Mouse (Mus musculus) heart, adult 2 months (tissue): ENCODE measurements around the gene Tspear. TPM values are rescaled to one million over a fixed set of nuclear protein-coding genes. Genes with fewer than 3 reads are reported as not detected.
"Not testable (repeated sequence)": the region's sequence is repeated elsewhere in the genome, so short reads cannot be mapped to it uniquely, and the experiment has no call there.

ENCODE experiments used
- DNase-seq, 2 experiments: peaks; one replicate each; pipeline ENCODE4 v3.0.0; 2021
- H3K27ac ChIP-seq: fragments of 200-600 bp; 2 replicates; pipeline ENCODE4 v1.8.1; 2022
- H3K27me3 ChIP-seq: fragments of 200-500 bp; 2 replicates; pipeline ENCODE4 v1.6.1; 2012; ENCODE audit warnings: mild to moderate bottlenecking, low read length, inconsistent platforms, mixed read lengths; ENCODE audit not compliant: control insufficient read depth, insufficient read depth
- H3K36me3 ChIP-seq: fragments of 200-500 bp; 2 replicates; pipeline ENCODE4 v1.6.1; 2012; ENCODE audit warnings: low read length, inconsistent platforms; ENCODE audit not compliant: control insufficient read depth, insufficient read depth
- H3K4me1 ChIP-seq: fragments of 200-500 bp; 2 replicates; pipeline ENCODE4 v1.6.1; 2011; ENCODE audit warnings: low read length; ENCODE audit not compliant: control insufficient read depth, insufficient read depth
- H3K4me3 ChIP-seq: fragments of 200-600 bp; 2 replicates; pipeline ENCODE4 v1.8.1; 2022
- H3K79me2 ChIP-seq: fragments of 200-500 bp; replicated peaks from 2 replicates; pipeline ENCODE4 v1.6.1; 2012; ENCODE audit warnings: mild to moderate bottlenecking, inconsistent platforms, low read length, moderate library complexity, mixed read lengths; ENCODE audit not compliant: control insufficient read depth, insufficient read depth
- H3K9ac ChIP-seq: fragments of 200-500 bp; 2 replicates; pipeline ENCODE4 v1.6.1; 2012; ENCODE audit warnings: low read depth, mild to moderate bottlenecking, control low read depth, inconsistent platforms, low read length, mixed read lengths
- CTCF ChIP-seq: fragments of 200-600 bp; IDR thresholded peaks from 2 replicates; pipeline ENCODE4 v1.8.1; 2022; ENCODE audit warnings: antibody characterized with exemption, mild to moderate bottlenecking, moderate library complexity
- EP300 ChIP-seq: fragments of 200-500 bp; IDR thresholded peaks from 2 replicates; pipeline ENCODE4 v1.6.1; 2011; ENCODE audit warnings: low read depth, low read length, control low read depth; ENCODE audit not compliant: insufficient read depth
- POLR2A ChIP-seq: fragments of 200-500 bp; IDR thresholded peaks from 2 replicates; pipeline ENCODE4 v1.6.1; 2011; ENCODE audit warnings: mild to moderate bottlenecking, low read depth, low read length, control low read depth; ENCODE audit not compliant: insufficient read depth
- WGBS: fragments of 180-500 bp; shearing (Covaris S2); methylation state at CpG from one replicate; pipeline ENCODE4 v1.1.7; 2018; 5-methylcytosine and 5-hydroxymethylcytosine counted together
- intact Hi-C: fragments of 180-260 bp; cut with DNase I; formaldehyde crosslinking; loops from one replicate; pipeline ENCODE4 v1.15.1; 2025
- polyA plus RNA-seq: library from polyadenylated mRNA; depleted of rRNA; stranded (reverse); fragments of >200 nt; gene quantifications from 2 replicates; pipeline ENCODE4 v1.2.3, GENCODE M21; 2012
- total RNA-seq, 2 experiments: library from RNA; stranded (reverse); gene quantifications; 2 replicates each; pipeline ENCODE4 v1.2.3; 2021

Gene Tspear
- total and polyA plus RNA-seq, 3 experiments = not detected

GRCm38 (mm10) chr10:77751254-77751653 lies 64.9 kb downstream of the Tspear start, which contains the start of gene Gm9736:
Gene Gm9736, minus strand, starts transcription at chr10:77751354.
- H3K79me2 ChIP-seq, H3K4me3 ChIP-seq, H3K4me1 ChIP-seq, H3K9ac ChIP-seq, intact Hi-C loops, DNase-seq, H3K27me3 ChIP-seq, H3K36me3 ChIP-seq, H3K27ac ChIP-seq: not testable (repeated sequence)
- 45% methylated on average over 1 of the region's 1 CpGs for WGBS

DNA sequence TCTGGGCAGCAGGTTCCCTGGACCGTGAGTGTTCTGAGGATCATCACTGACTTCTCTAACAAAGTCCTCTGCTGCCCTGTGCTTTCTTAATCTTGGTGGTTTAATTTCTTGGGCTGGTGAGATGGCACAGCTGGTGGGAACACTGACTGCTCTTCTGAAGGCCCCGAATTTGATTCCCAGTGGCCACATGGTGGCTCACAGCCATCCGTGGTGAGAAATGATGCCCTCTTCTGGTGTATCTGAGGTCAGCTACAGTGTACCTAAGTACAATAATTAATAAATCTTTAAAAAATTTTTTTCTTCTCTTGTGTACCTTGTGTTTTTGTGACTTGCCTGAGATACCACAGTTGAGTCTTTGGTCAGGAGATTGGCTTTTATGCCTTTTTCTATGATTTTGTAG lies 65.9 kb downstream of the Tspear start:
- H3K27ac ChIP-seq, H3K79me2 ChIP-seq, H3K27me3 ChIP-seq, H3K4me1 ChIP-seq, H3K4me3 ChIP-seq, H3K36me3 ChIP-seq, DNase-seq, intact Hi-C loops, H3K9ac ChIP-seq: not testable (repeated sequence)
- 53% methylated on average over 3 of the region's 3 CpGs for WGBS
- 0 out of 2 replicates have a peak, but pooled peaks have one; percentile 12 for TF ChIP-seq CTCF

- H3K27ac ChIP-seq = no peak overlapping the region
- no peaks in the 10 kb centered on the region for H3K27me3 ChIP-seq
- no peak overlapping the region for H3K9ac ChIP-seq
- no peak for DNase-seq
- H3K4me1 ChIP-seq = no peaks in the 10 kb centered on the region
- no peak overlapping the region for H3K4me3 ChIP-seq
- intact Hi-C loops = no loop called here
- TF ChIP-seq POLR2A (no peak), CTCF (peak; percentile 31)
- no peaks in the 10 kb centered on the region for H3K36me3 ChIP-seq
- no peaks in the 10 kb centered on the region for H3K79me2 ChIP-seq
Measured at GRCm38 (mm10) chr10:77753448-77753847, 67.1 kb downstream of the Tspear start.

DNA sequence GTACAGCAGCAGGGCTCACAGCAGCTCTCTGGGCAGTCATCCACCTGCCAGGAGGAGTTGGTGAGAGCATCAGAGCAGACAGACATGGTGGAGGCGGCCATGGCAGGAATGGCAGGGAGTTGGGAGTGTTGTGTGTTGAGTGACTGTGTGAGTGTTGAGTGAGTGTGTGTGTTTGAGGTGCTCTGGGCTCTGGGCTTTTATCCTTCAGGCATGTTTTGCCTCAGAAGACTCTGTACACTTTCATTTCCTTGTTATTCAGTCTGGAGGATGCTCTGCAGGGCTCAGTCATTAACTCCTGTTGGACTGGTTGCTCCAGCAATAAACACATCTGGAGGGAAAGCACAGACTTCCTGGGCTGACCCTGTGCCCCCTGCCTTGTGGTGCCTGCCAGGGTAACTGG lies 73.2 kb downstream of the Tspear start, which contains the start of gene Gm3233:
TSS of gene Gm3233 (minus strand) at position 101 of the 400 bp plus-strand sequence.
- H3K4me3 ChIP-seq, H3K79me2 ChIP-seq, H3K27ac ChIP-seq, H3K4me1 ChIP-seq, intact Hi-C loops, H3K27me3 ChIP-seq, H3K9ac ChIP-seq, DNase-seq, H3K36me3 ChIP-seq: not testable (repeated sequence)
- WGBS = 67% methylated on average over 1 of the region's 1 CpGs

GRCm38 (mm10) chr10:77769727-77770126 lies 83.4 kb downstream of the Tspear start:
- intact Hi-C loops = no loop called here

DNA sequence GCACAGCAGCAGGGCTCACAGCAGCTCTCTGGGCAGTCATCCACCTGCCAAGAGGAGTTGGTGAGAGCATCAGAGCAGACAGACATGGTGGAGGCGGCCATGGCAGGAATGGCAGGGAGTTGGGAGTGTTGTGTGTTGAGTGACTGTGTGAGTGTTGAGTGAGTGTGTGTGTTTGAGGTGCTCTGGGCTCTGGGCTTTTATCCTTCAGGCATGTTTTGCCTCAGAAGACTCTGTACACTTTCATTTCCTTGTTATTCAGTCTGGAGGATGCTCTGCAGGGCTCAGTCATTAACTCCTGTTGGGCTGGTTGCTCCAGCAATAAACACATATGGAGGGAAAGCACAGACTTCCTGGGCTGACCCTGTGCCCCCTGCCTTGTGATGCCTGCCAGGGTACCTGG lies 84.9 kb downstream of the Tspear start, which contains the start of gene Gm3238:
TSS of gene Gm3238 (minus strand) at position 101 of the 400 bp plus-strand sequence.
- H3K9ac ChIP-seq, H3K79me2 ChIP-seq, H3K27me3 ChIP-seq, intact Hi-C loops, H3K4me1 ChIP-seq, H3K27ac ChIP-seq, DNase-seq, H3K4me3 ChIP-seq, H3K36me3 ChIP-seq: not testable (repeated sequence)
- 40% methylated on average over 1 of the region's 1 CpGs for WGBS

More at GRCm38 (mm10) chr10:77769727-77770126, 83.4 kb downstream of the Tspear start:
- DNase-seq = no peak
- H3K79me2 ChIP-seq = no peaks in the 10 kb centered on the region
- no peaks in the 10 kb centered on the region for H3K36me3 ChIP-seq
- H3K9ac ChIP-seq = no peak overlapping the region
- no peaks in the 10 kb centered on the region for H3K4me1 ChIP-seq
- no peak overlapping the region for H3K27ac ChIP-seq
- H3K4me3 ChIP-seq = no peak overlapping the region
- WGBS = 86% methylated on average over 1 of the region's 1 CpGs
- H3K27me3 ChIP-seq = no peaks in the 10 kb centered on the region
- TF ChIP-seq EP300 (no peak), POLR2A (no peak), CTCF (no peak)

DNA sequence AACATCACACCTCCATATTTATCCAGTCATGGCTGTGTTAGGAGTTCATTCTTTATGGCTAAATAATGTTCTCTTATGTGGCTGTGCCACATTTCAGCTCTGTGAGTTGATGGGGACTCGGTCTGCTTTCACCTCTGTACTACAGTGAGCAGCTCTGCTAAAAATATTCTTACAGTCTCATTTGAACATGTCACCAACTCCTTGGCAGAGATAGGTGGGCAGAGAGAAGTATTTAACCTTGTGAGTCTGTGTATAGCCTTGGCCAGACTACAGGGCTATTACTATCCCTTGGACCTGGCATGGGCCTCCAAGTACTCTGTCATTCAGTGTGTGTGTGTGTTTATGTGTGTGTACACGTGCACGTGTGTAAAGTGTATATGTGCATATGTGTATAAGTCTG lies 85.8 kb downstream of the Tspear start:
- H3K4me3 ChIP-seq, H3K79me2 ChIP-seq, H3K27ac ChIP-seq, H3K36me3 ChIP-seq, intact Hi-C loops, H3K9ac ChIP-seq, H3K27me3 ChIP-seq, DNase-seq, H3K4me1 ChIP-seq: not testable (repeated sequence)
- WGBS = 67% methylated on average over 3 of the region's 3 CpGs

- H3K27me3 ChIP-seq, H3K4me3 ChIP-seq, DNase-seq, H3K36me3 ChIP-seq, intact Hi-C loops, H3K9ac ChIP-seq, H3K27ac ChIP-seq, H3K79me2 ChIP-seq, H3K4me1 ChIP-seq: not testable (repeated sequence)
- 67% methylated on average over 1 of the region's 1 CpGs for WGBS
Measured at GRCm38 (mm10) chr10:77776844-77777243, 90.5 kb downstream of the Tspear start, which contains the start of gene Gm7138. Gene Gm7138, minus strand, starts transcription at chr10:77776944.

GRCm38 (mm10) chr10:77782442-77782841 lies 96.1 kb downstream of the Tspear start, which contains the start of gene Gm3250:
Gene Gm3250, minus strand, starts transcription at chr10:77782542.
- H3K79me2 ChIP-seq, intact Hi-C loops, H3K9ac ChIP-seq, DNase-seq, H3K4me1 ChIP-seq, H3K27ac ChIP-seq, H3K36me3 ChIP-seq, H3K27me3 ChIP-seq, H3K4me3 ChIP-seq: not testable (repeated sequence)
- 57% methylated on average over 1 of the region's 1 CpGs for WGBS

DNA sequence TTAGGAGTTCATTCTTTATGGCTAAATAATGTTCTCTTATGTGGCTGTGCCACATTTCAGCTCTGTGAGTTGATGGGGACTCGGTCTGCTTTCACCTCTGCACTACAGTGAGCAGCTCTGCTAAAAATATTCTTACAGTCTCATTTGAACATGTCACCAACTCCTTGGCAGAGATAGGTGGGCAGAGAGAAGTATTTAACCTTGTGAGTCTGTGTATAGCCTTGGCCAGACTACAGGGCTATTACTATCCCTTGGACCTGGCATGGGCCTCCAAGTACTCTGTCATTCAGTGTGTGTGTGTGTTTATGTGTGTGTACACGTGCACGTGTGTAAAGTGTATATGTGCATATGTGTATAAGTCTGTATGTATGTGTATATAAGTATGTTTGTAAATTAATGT lies 97.0 kb downstream of the Tspear start:
- H3K27me3 ChIP-seq, DNase-seq, H3K36me3 ChIP-seq, H3K27ac ChIP-seq, H3K4me1 ChIP-seq, H3K79me2 ChIP-seq, H3K9ac ChIP-seq, intact Hi-C loops, H3K4me3 ChIP-seq: not testable (repeated sequence)
- WGBS = 72% methylated on average over 3 of the region's 3 CpGs
